27 mouse cellular contexts compared by ENCODE assay signal in genomic region chr17:37016333-37016732, GRCm38 (mm10). TPM values are rescaled to one million over a fixed set of nuclear protein-coding genes. Genes with fewer than 3 reads are reported as not detected.
DNase-seq lines count a peak whose midpoint lies in the region; ATAC-seq and TF ChIP-seq lines count a peak whose summit lies in the region.
"Had no signal": no experiment of that assay in that cellular context is flagged by ENCODE, and none has a peak within 500 bp of the region (broad histone marks: within the 10 kb centered on the region; RNA-seq: fewer than 3 reads in every experiment).

No protein-coding gene starts in this region.

- ATAC-seq in embryonic facial prominence, embryonic 13.5 days (ENCODE audit: insufficient number of reproducible peaks, insufficient read depth, low FRiP score, low TSS enrichment, low read depth): no peak
- peak; percentile 79 for ATAC-seq in stomach, postnatal 0 days (ENCODE audit: low FRiP score, low TSS enrichment)
- ATAC-seq in heart, embryonic 12.5 days (ENCODE audit: insufficient number of reproducible peaks, low FRiP score): no peak
- ATAC-seq: activated CD4-positive, CD25-positive, alpha-beta regulatory T cell, adult 4 months; CD4-positive, CD25-positive, alpha-beta regulatory T cell, adult 4 months; forebrain, embryonic 13.5 days; forebrain, embryonic 15.5 days; forebrain, postnatal 0 days; Patski had no signal

- TF ChIP-seq EP300 in stomach, postnatal 0 days (optimal IDR thresholded peaks at IDR 0.05): no peak

- peaks cover 5% of the 10 kb centered on the region; the same call in 1 of the 2 replicates for H3K4me1 ChIP-seq in embryonic facial prominence, embryonic 13.5 days
- no peaks in the 10 kb centered on the region for H3K4me1 ChIP-seq in embryonic facial prominence, embryonic 10.5 days
- H3K4me1 ChIP-seq in stomach, postnatal 0 days (replicated peaks; ENCODE audit: control insufficient read depth, insufficient read depth): no peaks in the 10 kb centered on the region
- no peaks in the 10 kb centered on the region for H3K4me1 ChIP-seq in heart, embryonic 12.5 days (replicated peaks)

- no peak for DNase-seq in embryonic facial prominence, embryonic 10.5 days (ENCODE audit: low spot score)
- no peak for DNase-seq in layer of hippocampus, adult 2 months (ENCODE audit: low spot score in 2 of 2)
- no peak for DNase-seq in layer of hippocampus, postnatal 10 days (ENCODE audit: low spot score in 2 of 2)
- no peak for DNase-seq in stomach, postnatal 0 days (ENCODE audit: low spot score)
- DNase-seq: adrenal gland, adult 8-10 months; adrenal gland, postnatal 14 days; adrenal gland, postnatal 36 days; B cell, adult 2 months; cerebellum, adult 11-12 months; cerebellum, adult 2 months; cerebellum, adult 9-10 months; cerebellum, postnatal 10 days; cerebellum, postnatal 25 days; forebrain, postnatal 0 days had no signal

- H3K27ac ChIP-seq in embryonic facial prominence, embryonic 13.5 days: peak overlapping the region; percentile 48; the same call in 1 of the 2 replicates
- no peak overlapping the region for H3K27ac ChIP-seq in embryonic facial prominence, embryonic 10.5 days (replicated peaks)
- peak overlapping the region; percentile 89; the same call in 1 of the 2 replicates for H3K27ac ChIP-seq in layer of hippocampus, adult 2 months
- H3K27ac ChIP-seq in stomach, postnatal 0 days (replicated peaks): peak overlapping the region; percentile 53; the same call in 1 of the 2 replicates
- H3K27ac ChIP-seq in heart, embryonic 12.5 days (ENCODE audit: poor library complexity, severe bottlenecking): no peak overlapping the region
- H3K27ac ChIP-seq: forebrain, embryonic 13.5 days; forebrain, embryonic 15.5 days had no signal

- H3K4me2 ChIP-seq in embryonic facial prominence, embryonic 13.5 days: no peak overlapping the region
- no peak overlapping the region for H3K4me2 ChIP-seq in stomach, postnatal 0 days (replicated peaks; ENCODE audit: low read depth)
- no peak overlapping the region for H3K4me2 ChIP-seq in heart, embryonic 12.5 days
- H3K4me2 ChIP-seq: forebrain, embryonic 13.5 days; forebrain, embryonic 15.5 days had no signal

- H3K9me3 ChIP-seq in embryonic facial prominence, embryonic 13.5 days: no peaks in the 10 kb centered on the region
- no peaks in the 10 kb centered on the region for H3K9me3 ChIP-seq in embryonic facial prominence, embryonic 10.5 days
- no peaks in the 10 kb centered on the region for H3K9me3 ChIP-seq in stomach, postnatal 0 days (ENCODE audit: control insufficient read depth, low read length)
- H3K9me3 ChIP-seq in heart, embryonic 12.5 days (replicated peaks): no peaks in the 10 kb centered on the region
- H3K9me3 ChIP-seq: forebrain, embryonic 13.5 days; forebrain, embryonic 15.5 days; G1E had no signal

- no peak for TF ChIP-seq CTCF in layer of hippocampus, adult 2 months (conservative IDR thresholded peaks at IDR 0.05)
- no peak for TF ChIP-seq CTCF in stomach, postnatal 0 days (IDR thresholded peaks at IDR 0.05; ENCODE audit: low read depth)

- H3K36me3 ChIP-seq in embryonic facial prominence, embryonic 13.5 days: no peaks in the 10 kb centered on the region
- H3K36me3 ChIP-seq in embryonic facial prominence, embryonic 10.5 days (replicated peaks): peaks cover 11% of the 10 kb centered on the region
- no peaks in the 10 kb centered on the region for H3K36me3 ChIP-seq in stomach, postnatal 0 days (ENCODE audit: control insufficient read depth, insufficient read depth, low read length)
- peaks cover under 1% of the 10 kb centered on the region; the same call in 1 of the 2 replicates for H3K36me3 ChIP-seq in heart, embryonic 12.5 days
- H3K36me3 ChIP-seq: G1E had no signal

- H3K4me3 ChIP-seq in embryonic facial prominence, embryonic 13.5 days: no peak overlapping the region
- H3K4me3 ChIP-seq in embryonic facial prominence, embryonic 10.5 days: no peak overlapping the region
- no peak overlapping the region for H3K4me3 ChIP-seq in layer of hippocampus, adult 2 months
- no peak overlapping the region for H3K4me3 ChIP-seq in stomach, postnatal 0 days (ENCODE audit: low read depth, low read length)
- H3K4me3 ChIP-seq in heart, embryonic 12.5 days: no peak overlapping the region
- H3K4me3 ChIP-seq: forebrain, embryonic 13.5 days; forebrain, embryonic 15.5 days had no signal

- no peak overlapping the region for H3K9ac ChIP-seq in embryonic facial prominence, embryonic 13.5 days
- H3K9ac ChIP-seq in stomach, postnatal 0 days (ENCODE audit: low read length): no peak overlapping the region
- no peak overlapping the region for H3K9ac ChIP-seq in heart, embryonic 12.5 days
- H3K9ac ChIP-seq: forebrain, embryonic 13.5 days; forebrain, embryonic 15.5 days; forebrain, postnatal 0 days had no signal

- H3K27me3 ChIP-seq in embryonic facial prominence, embryonic 13.5 days: no peaks in the 10 kb centered on the region
- no peaks in the 10 kb centered on the region for H3K27me3 ChIP-seq in embryonic facial prominence, embryonic 10.5 days (replicated peaks; ENCODE audit: low read depth, poor library complexity, severe bottlenecking)
- H3K27me3 ChIP-seq in stomach, postnatal 0 days (ENCODE audit: control insufficient read depth, insufficient read depth, low read length): no peaks in the 10 kb centered on the region
- no peaks in the 10 kb centered on the region for H3K27me3 ChIP-seq in heart, embryonic 12.5 days (replicated peaks)
- H3K27me3 ChIP-seq: CH12.LX; forebrain, embryonic 13.5 days; forebrain, embryonic 15.5 days; Patski had no signal

RNA-seq across cellular contexts. Expression of gene Mog, which starts 6.9 kb away (rescaled TPM):
- polyA plus RNA-seq in embryonic facial prominence, embryonic 13.5 days (2015; fragmentation: Nextera tagmentation; extraction: Ambion mirVana): 0.30 and 0.31 TPM in 2 replicates
- 0.18 and 0.31 TPM in 2 replicates for polyA plus RNA-seq in embryonic facial prominence, embryonic 10.5 days (2016; fragmentation: Nextera tagmentation; extraction: Ambion mirVana)
- total RNA-seq in layer of hippocampus, adult 2 months (2021): 10 to 100 TPM; 42.6 to 45.6 TPM
- total RNA-seq in layer of hippocampus, postnatal 10 days (2021): 1 to 10 TPM; 3.2 to 4.3 TPM
- 0.08 TPM in 1 of 2 replicates, not detected in the other for polyA plus RNA-seq in stomach, postnatal 0 days (2015; fragmentation: Nextera tagmentation; extraction: Ambion mirVana)
- polyA plus RNA-seq in heart, embryonic 12.5 days (2016; fragmentation: Nextera tagmentation; extraction: Ambion mirVana): 0.10 TPM in 1 of 2 replicates, not detected in the other
- total RNA-seq: adrenal gland, adult 18-20 months; adrenal gland, adult 8-10 months; adrenal gland, postnatal 14 days; adrenal gland, postnatal 36 days; CH12.LX; forebrain, postnatal 0 days had no signal
- polyA plus RNA-seq: activated CD4-positive, CD25-positive, alpha-beta regulatory T cell, adult 4 months; CD4-positive, CD25-positive, alpha-beta regulatory T cell, adult 4 months; G1E had no signal

RNA-seq across cellular contexts. Expression of gene Zfp57, which starts 15.4 kb away (rescaled TPM):
- 112 and 113 TPM in 2 replicates for polyA plus RNA-seq in embryonic facial prominence, embryonic 13.5 days (2015; fragmentation: Nextera tagmentation; extraction: Ambion mirVana)
- polyA plus RNA-seq in embryonic facial prominence, embryonic 10.5 days (2016; fragmentation: Nextera tagmentation; extraction: Ambion mirVana): 97.0 and 106 TPM in 2 replicates
- total RNA-seq in layer of hippocampus, adult 2 months (2021): 10 to 100 TPM; 15.0 to 15.8 TPM
- 10 to 100 TPM; 73.3 to 83.7 TPM for total RNA-seq in layer of hippocampus, postnatal 10 days (2021)
- 9.9 and 10.0 TPM in 2 replicates for polyA plus RNA-seq in stomach, postnatal 0 days (2015; fragmentation: Nextera tagmentation; extraction: Ambion mirVana)
- polyA plus RNA-seq in heart, embryonic 12.5 days (2016; fragmentation: Nextera tagmentation; extraction: Ambion mirVana): 60.0 and 64.4 TPM in 2 replicates
- total RNA-seq: CH12.LX had no signal
- polyA plus RNA-seq: activated CD4-positive, CD25-positive, alpha-beta regulatory T cell, adult 4 months; CD4-positive, CD25-positive, alpha-beta regulatory T cell, adult 4 months; G1E had no signal

RNA-seq across cellular contexts. Expression of gene H2-M5, which starts 27.0 kb away (rescaled TPM):
- 1.4 TPM in 2 replicates for polyA plus RNA-seq in embryonic facial prominence, embryonic 13.5 days (2015; fragmentation: Nextera tagmentation; extraction: Ambion mirVana)
- 0.52 and 0.87 TPM in 2 replicates for polyA plus RNA-seq in embryonic facial prominence, embryonic 10.5 days (2016; fragmentation: Nextera tagmentation; extraction: Ambion mirVana)
- total RNA-seq in layer of hippocampus, adult 2 months (2021): 1 to 10 TPM in 1 of 2 experiments, under 1 TPM in 1; 0.37 to 1.2 TPM
- total RNA-seq in layer of hippocampus, postnatal 10 days (2021): 1 to 10 TPM; 3.2 to 3.7 TPM
- 0.05 and 0.08 TPM in 2 replicates for polyA plus RNA-seq in stomach, postnatal 0 days (2015; fragmentation: Nextera tagmentation; extraction: Ambion mirVana)
- 0.31 and 0.36 TPM in 2 replicates for polyA plus RNA-seq in heart, embryonic 12.5 days (2016; fragmentation: Nextera tagmentation; extraction: Ambion mirVana)
- total RNA-seq: adrenal gland, adult 18-20 months; adrenal gland, postnatal 14 days; adrenal gland, postnatal 36 days had no signal
- polyA plus RNA-seq: activated CD4-positive, CD25-positive, alpha-beta regulatory T cell, adult 4 months; CD4-positive, CD25-positive, alpha-beta regulatory T cell, adult 4 months; G1E had no signal

RNA-seq across cellular contexts. Expression of gene Gabbr1, which starts 29.4 kb away (rescaled TPM):
- polyA plus RNA-seq in embryonic facial prominence, embryonic 13.5 days (2015; fragmentation: Nextera tagmentation; extraction: Ambion mirVana): 15.8 and 16.1 TPM in 2 replicates
- 7.0 and 9.4 TPM in 2 replicates for polyA plus RNA-seq in embryonic facial prominence, embryonic 10.5 days (2016; fragmentation: Nextera tagmentation; extraction: Ambion mirVana)
- total RNA-seq in layer of hippocampus, adult 2 months (2021): 100 to 1,000 TPM; 682 to 738 TPM
- 100 to 1,000 TPM; 594 to 649 TPM for total RNA-seq in layer of hippocampus, postnatal 10 days (2021)
- polyA plus RNA-seq in stomach, postnatal 0 days (2015; fragmentation: Nextera tagmentation; extraction: Ambion mirVana): 3.8 and 4.3 TPM in 2 replicates
- 8.3 and 8.6 TPM in 2 replicates for polyA plus RNA-seq in heart, embryonic 12.5 days (2016; fragmentation: Nextera tagmentation; extraction: Ambion mirVana)

RNA-seq across cellular contexts. Expression of gene 2410137M14Rik, which starts 35.3 kb away (rescaled TPM):
- not detected in 2 replicates for polyA plus RNA-seq in embryonic facial prominence, embryonic 13.5 days (2015; fragmentation: Nextera tagmentation; extraction: Ambion mirVana)
- polyA plus RNA-seq in embryonic facial prominence, embryonic 10.5 days (2016; fragmentation: Nextera tagmentation; extraction: Ambion mirVana): not detected in 2 replicates
- total RNA-seq in layer of hippocampus, adult 2 months (2021): not detected
- total RNA-seq in layer of hippocampus, postnatal 10 days (2021): under 1 TPM; 0.53 to 0.83 TPM
- polyA plus RNA-seq in stomach, postnatal 0 days (2015; fragmentation: Nextera tagmentation; extraction: Ambion mirVana): not detected in 2 replicates
- 0.20 TPM in 1 of 2 replicates, not detected in the other for polyA plus RNA-seq in heart, embryonic 12.5 days (2016; fragmentation: Nextera tagmentation; extraction: Ambion mirVana)
- total RNA-seq: adrenal gland, adult 18-20 months; adrenal gland, adult 8-10 months; adrenal gland, postnatal 14 days; adrenal gland, postnatal 36 days; CH12.LX had no signal
- polyA plus RNA-seq: activated CD4-positive, CD25-positive, alpha-beta regulatory T cell, adult 4 months; CD4-positive, CD25-positive, alpha-beta regulatory T cell, adult 4 months; embryonic facial prominence, embryonic 11.5 days; embryonic facial prominence, embryonic 14.5 days; forebrain, embryonic 11.5 days; forebrain, embryonic 15.5 days; G1E; Patski had no signal

Comparison
In these comparisons a context has a peak if more than half of its experiments do, and no peak if none do; other contexts are left out.
1. H3K27ac ChIP-seq: peak in embryonic facial prominence, embryonic 13.5 days (single experiment), layer of hippocampus, adult 2 months (single experiment) and stomach, postnatal 0 days (single experiment); none in embryonic facial prominence, embryonic 10.5 days (single experiment) and heart, embryonic 12.5 days (single experiment).